Mouse (Mus musculus): Measurements from ENCODE around the gene Smoc1.
A peak's percentile ranks its signal among the peaks of the same experiment; 100 is the strongest.

The Smoc1 gene

GRCm38 (mm10) chr12:81081031-81081430 lies 54.4 kb downstream of the Smoc1 start:
- no peak for DNase-seq (ENCODE audit: low spot score)

DNA sequence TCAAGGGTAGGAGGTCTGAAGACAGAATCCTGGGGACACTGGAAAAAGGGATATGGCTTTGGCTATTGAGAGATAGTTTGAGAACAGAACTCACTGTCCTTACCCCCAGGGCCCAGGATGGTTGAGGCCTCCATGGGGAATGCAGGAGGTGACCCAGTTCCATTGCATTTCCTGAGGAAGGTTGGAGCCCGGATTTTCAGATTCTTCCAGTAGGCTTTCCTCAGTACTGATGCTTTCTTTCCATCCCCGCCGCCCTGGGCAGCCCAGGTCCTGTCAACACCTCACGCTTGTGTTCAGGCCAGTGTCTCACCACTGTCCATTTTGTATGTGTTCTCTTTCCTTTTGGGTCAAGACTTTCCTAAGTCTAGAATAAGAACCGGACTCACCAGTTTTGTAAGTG lies 56.5 kb downstream of the Smoc1 start:
- DNase-seq (ENCODE audit: low spot score): no peak

GRCm38 (mm10) chr12:81085244-81085643 lies 58.6 kb downstream of the Smoc1 start:
- no peak for DNase-seq (ENCODE audit: low spot score)

- no peak for DNase-seq (ENCODE audit: low spot score)
Observed at GRCm38 (mm10) chr12:81088131-81088530, 61.5 kb downstream of the Smoc1 start.

GRCm38 (mm10) chr12:81091641-81092040 lies 65.0 kb downstream of the Smoc1 start:
- DNase-seq (ENCODE audit: low spot score): no peak

GRCm38 (mm10) chr12:81092641-81093040 lies 66.0 kb downstream of the Smoc1 start:
- no peak for DNase-seq (ENCODE audit: low spot score)

GRCm38 (mm10) chr12:81093211-81093610 lies 66.6 kb downstream of the Smoc1 start:
- DNase-seq (ENCODE audit: low spot score): no peak

GRCm38 (mm10) chr12:81094766-81095405 lies 68.3 kb downstream of the Smoc1 start:
- no peak for DNase-seq (ENCODE audit: low spot score)

DNA sequence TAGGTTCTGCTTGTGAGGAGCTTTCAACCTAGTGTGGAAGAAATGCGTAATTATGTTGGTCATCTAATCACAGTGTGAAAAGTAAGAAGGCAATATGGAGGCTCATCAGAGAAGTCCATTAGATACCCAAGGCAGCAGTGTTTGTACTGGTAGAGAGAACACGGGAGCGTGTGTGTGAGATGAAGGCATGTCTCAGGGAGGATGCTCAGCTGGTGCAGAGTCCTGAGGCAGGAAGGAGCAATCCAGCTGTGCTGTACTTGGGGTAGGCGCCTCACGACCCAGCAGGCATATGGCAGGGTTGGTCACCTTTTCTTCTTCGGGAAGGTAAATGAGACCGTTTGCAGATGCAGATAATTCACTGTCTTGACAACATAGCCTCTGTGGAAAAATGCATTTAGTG lies 70.7 kb downstream of the Smoc1 start:
- no peak for DNase-seq (ENCODE audit: low spot score)

- DNase-seq (ENCODE audit: low spot score): no peak
Observed at GRCm38 (mm10) chr12:81097738-81098137, 71.1 kb downstream of the Smoc1 start.

- no peak for DNase-seq (ENCODE audit: low spot score)
Observed at GRCm38 (mm10) chr12:81099161-81099560, 72.6 kb downstream of the Smoc1 start.

GRCm38 (mm10) chr12:81101691-81102090 lies 75.1 kb downstream of the Smoc1 start:
- no peak for DNase-seq (ENCODE audit: low spot score)

DNA sequence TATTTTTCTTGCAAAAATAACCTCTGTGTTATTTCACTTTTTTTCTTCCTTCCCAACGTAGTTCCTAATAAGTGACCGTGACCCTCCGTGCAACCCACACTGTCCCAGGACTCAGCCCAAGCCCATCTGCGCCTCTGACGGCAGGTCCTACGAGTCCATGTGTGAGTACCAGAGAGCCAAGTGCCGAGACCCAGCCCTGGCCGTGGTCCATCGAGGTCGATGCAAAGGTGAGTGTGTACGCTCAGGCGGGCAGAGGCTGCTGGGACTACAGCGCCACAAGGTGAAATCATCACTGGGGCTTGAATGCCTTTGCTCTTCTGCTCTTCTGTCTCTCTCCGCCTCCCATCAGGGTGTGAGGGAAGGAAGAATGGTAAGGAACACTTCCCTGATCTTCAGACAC lies 77.9 kb downstream of the Smoc1 start:
- DNase-seq (ENCODE audit: low spot score): no peak

GRCm38 (mm10) chr12:81105721-81106633 lies 79.4 kb downstream of the Smoc1 start:
- peak; percentile 30 for DNase-seq (ENCODE audit: low spot score)

DNA sequence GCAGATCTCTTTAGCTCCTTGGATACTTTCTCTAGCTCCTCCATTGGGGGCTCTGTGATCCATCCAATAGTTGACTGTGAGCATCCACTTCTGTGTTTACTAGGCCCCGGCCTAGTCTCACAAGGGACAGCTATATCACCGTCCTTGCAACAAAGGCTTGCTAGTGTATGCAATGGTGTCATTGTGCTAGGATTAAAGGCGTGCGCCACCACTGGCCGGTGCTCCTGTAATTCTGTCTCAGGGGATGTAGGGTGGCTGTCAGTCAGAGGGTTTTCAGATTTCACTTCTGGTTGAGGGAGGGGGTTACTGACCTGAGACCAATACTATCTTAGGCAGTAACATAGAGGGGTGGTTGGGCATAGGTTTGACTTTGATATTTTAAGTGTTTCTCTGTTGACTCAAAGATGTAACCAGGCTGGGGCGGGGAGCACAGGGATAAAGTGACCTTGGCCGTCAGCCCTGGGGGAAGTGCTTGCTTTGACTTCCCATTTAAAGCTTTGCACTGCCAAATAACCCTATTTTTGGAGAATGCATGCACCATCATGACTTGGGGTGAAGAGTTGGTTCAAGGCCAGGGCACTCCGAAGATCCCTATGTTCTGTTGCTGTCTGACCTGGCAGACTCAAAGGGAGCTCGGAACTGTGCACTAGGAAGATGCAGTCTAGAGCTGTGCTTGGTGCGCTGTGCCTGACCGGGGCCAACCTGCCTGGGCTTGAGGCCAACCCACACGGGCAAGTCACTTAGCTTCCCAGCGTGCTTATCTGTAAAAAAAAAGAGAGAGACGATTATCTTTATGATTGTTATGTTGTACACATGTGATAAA lies 80.9 kb downstream of the Smoc1 start:
- peak; percentile 31 for DNase-seq (ENCODE audit: low spot score)

GRCm38 (mm10) chr12:81108600-81109011 lies 82.0 kb downstream of the Smoc1 start:
- DNase-seq (ENCODE audit: low spot score): no peak

GRCm38 (mm10) chr12:81110006-81110405 lies 83.4 kb downstream of the Smoc1 start:
- DNase-seq (ENCODE audit: low spot score): no peak

DNA sequence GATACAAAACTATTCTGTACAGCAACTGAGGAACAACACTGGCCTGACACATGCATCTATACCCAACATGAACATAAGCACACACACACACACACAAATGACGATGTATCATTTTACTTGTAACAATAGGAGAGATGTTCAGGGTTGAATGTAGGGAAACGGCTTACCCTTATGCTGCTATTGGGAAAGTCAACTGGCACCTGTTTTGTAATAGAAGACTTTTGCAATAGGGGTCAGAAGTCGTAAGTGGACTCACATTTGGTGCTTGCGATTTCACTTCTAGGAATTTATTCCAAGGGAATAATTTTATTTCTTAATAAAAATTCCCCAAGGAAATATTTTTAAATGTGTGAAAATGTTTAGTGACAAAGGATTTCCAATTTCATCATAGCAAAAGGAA lies 85.7 kb downstream of the Smoc1 start:
- no peak for DNase-seq (ENCODE audit: low spot score)

DNA sequence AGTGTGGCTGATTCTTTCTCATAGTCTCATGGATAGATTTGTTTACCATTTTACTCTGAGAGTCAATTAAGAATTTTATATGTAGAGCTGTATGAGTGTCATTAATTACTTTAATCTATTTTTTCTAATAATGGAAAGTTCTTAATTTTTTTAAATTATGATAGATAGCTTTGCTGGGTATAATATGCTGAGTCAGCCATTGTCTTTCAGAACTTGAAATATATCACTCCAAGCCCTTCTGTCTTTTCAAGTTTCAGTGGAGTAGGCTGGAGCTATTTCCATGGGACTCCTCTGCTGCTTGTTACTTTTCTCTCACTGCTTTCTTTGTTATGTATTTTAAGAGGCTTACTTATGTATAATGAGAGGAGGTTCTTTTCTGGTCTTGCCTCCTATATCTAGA lies 93.7 kb downstream of the Smoc1 start:
- DNase-seq (ENCODE audit: low spot score): no peak

GRCm38 (mm10) chr12:81123793-81124192 lies 97.2 kb downstream of the Smoc1 start:
- no peak for DNase-seq (ENCODE audit: low spot score)

GRCm38 (mm10) chr12:81126842-81127241 lies 100.2 kb downstream of the Smoc1 start:
- no peak for DNase-seq (ENCODE audit: low spot score)

- no peak for DNase-seq (ENCODE audit: low spot score)
Observed at GRCm38 (mm10) chr12:81128693-81129092, 102.1 kb downstream of the Smoc1 start.

- DNase-seq (ENCODE audit: low spot score): no peak
Observed at GRCm38 (mm10) chr12:81130692-81131091, 104.1 kb downstream of the Smoc1 start.
